Mouse (Mus musculus) bone marrow, adult 2 months (tissue): ENCODE measurements around the gene Sh2d1b2.

Experiments
- CTCF ChIP-seq: fragments of 200-500 bp; IDR thresholded peaks from 2 replicates; pipeline ENCODE4 v1.5.1; 2011; ENCODE audit warnings: low read length, control low read depth; ENCODE audit not compliant: control insufficient read depth, insufficient read depth
- POLR2A ChIP-seq: fragments of 200-500 bp; IDR thresholded peaks from 2 replicates; pipeline ENCODE4 v1.6.1; 2011; ENCODE audit warnings: low read depth, mild to moderate bottlenecking, control low read depth, low read length, borderline replicate concordance; ENCODE audit not compliant: control insufficient read depth

DNA sequence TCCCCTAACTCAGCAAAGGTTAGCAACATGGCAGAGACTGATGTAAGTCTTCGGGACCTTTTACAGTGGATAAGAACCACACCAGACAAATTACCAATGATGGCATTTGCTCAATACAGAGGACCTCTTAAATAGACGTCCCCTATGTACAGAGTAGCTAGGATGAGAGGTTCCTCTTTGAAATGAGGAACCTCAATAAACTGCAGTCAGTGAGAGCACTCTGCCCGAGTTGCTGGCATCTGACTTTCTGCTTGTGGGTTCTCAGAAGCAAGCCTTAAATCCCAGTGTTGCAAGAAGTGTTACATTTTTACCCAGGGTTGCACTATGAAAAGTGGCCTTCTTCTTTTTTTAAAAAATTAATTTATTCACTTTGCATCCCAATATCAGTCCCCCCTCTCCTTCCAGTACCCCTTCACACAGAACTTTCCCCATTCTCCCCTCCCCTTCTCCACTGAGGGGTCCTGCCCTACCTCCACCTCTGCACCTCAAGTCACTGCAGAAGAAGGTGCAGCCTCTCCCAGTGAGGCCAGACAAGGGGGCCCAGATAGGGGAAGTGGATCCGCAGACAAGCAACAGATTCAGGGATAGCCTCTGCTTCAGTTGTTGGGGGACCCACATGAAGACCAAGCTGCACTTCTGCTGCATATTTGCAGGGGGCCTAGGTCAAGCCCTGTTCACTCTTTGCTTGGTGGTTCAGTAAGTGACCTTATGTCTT, 50.0 kb downstream of the Sh2d1b2 start:
- no peak for TF ChIP-seq CTCF
- no peak for TF ChIP-seq POLR2A
